Mouse (Mus musculus) erythroblast, embryonic 14.5 days (primary cell): ENCODE data around the gene Fam170b.

ENCODE experiments used
- GATA1 ChIP-seq: IDR thresholded peaks from 2 replicates; pipeline ENCODE4 v1.6.1; 2012; ENCODE audit warnings: low read length, inconsistent platforms, mixed read lengths
- TAL1 ChIP-seq: IDR thresholded peaks from 3 replicates; pipeline ENCODE4 v1.6.1; 2012; ENCODE audit warnings: low read length, inconsistent platforms, mixed read lengths

GRCm38 (mm10) chr14:32814961-32815360 is 18.8 kb upstream of the Fam170b start:
- TF ChIP-seq GATA1, result no peak
- no peak for TF ChIP-seq TAL1
